Mouse (Mus musculus) neural tube, embryonic 14.5 days (tissue): ENCODE measurements at regions not wholly inside any gene's neighbourhood (a gene's known extent, or its start where the extent isn't known, plus 50 kb on each side); places are given as distances from the start of the nearest gene placed in this dataset.
A peak's percentile ranks its signal among the peaks of the same experiment; 100 is the strongest.

Experiments used
- ATAC-seq: fragments of 200-750 bp; cut with Nextera tagmentation; 2 replicates; pipeline ENCODE4 v1.8.0; 2017; ENCODE audit warnings: low read depth, mild to moderate bottlenecking, moderate TSS enrichment, moderate library complexity
- H3K27ac ChIP-seq: fragments of 300-500 bp; sonication (generic); 2 replicates; pipeline ENCODE4 v1.5.1; 2014; ENCODE audit warnings: low read depth, mild to moderate bottlenecking, control low read depth, low read length, moderate library complexity, mixed read lengths
- H3K27me3 ChIP-seq: fragments of 300-500 bp; sonication (generic); 2 replicates; pipeline ENCODE4 v1.6.1; 2014; ENCODE audit warnings: low read length; ENCODE audit not compliant: control insufficient read depth, insufficient read depth
- H3K36me3 ChIP-seq: fragments of 300-500 bp; sonication (generic); 2 replicates; pipeline ENCODE4 v1.6.1; 2014; ENCODE audit warnings: low read length, mixed read lengths; ENCODE audit not compliant: control insufficient read depth, insufficient read depth
- H3K4me1 ChIP-seq: fragments of 300-500 bp; sonication (generic); 2 replicates; pipeline ENCODE4 v1.6.1; 2014; ENCODE audit warnings: low read length; ENCODE audit not compliant: control insufficient read depth, insufficient read depth
- H3K4me2 ChIP-seq: fragments of 300-500 bp; sonication (generic); 2 replicates; pipeline ENCODE4 v1.6.1; 2014; ENCODE audit warnings: mild to moderate bottlenecking, low read depth, low read length, control low read depth
- H3K4me3 ChIP-seq: fragments of 300-500 bp; sonication (generic); 2 replicates; pipeline ENCODE4 v1.5.1; 2014; ENCODE audit warnings: low read depth, low read length, control low read depth, mixed read lengths
- H3K9ac ChIP-seq: fragments of 300-500 bp; sonication (generic); replicated peaks from 2 replicates; pipeline ENCODE4 v1.6.1; 2014; ENCODE audit warnings: low read depth, mild to moderate bottlenecking, control low read depth, low read length, mixed read lengths
- H3K9me3 ChIP-seq: fragments of 300-500 bp; sonication (generic); 2 replicates; pipeline ENCODE4 v1.6.1; 2016; ENCODE audit warnings: low read length; ENCODE audit not compliant: control insufficient read depth
- WGBS: fragments of 180-500 bp; shearing (Covaris S2); extraction: QIAGEN DNeasy Blood & Tissue Kit; methylation state at CpG from one replicate; pipeline ENCODE4 v1.1.7; 2014; 5-methylcytosine and 5-hydroxymethylcytosine counted together

GRCm38 (mm10) chr2:47750997-47751623 lies 1062.8 kb upstream of the Acvr2a start:
- ATAC-seq = no peak
- Histone ChIP-seq H3K36me3 (no peaks in the 10 kb centered on the region), H3K4me3 (no peak overlapping the region), H3K9me3 (no peaks in the 10 kb centered on the region), H3K4me1 (no peaks in the 10 kb centered on the region), H3K9ac (no peak overlapping the region), H3K27ac (no peak overlapping the region), H3K27me3 (no peaks in the 10 kb centered on the region), H3K4me2 (no peak overlapping the region)
- WGBS = 86% methylated on average over 4 of the region's 4 CpGs

GRCm38 (mm10) chr2:47755716-47756115 lies 1058.2 kb upstream of the Acvr2a start:
- Histone ChIP-seq H3K27me3 (no peaks in the 10 kb centered on the region), H3K4me1 (no peaks in the 10 kb centered on the region), H3K4me2 (no peak overlapping the region), H3K27ac (no peak overlapping the region), H3K9me3 (no peaks in the 10 kb centered on the region), H3K4me3 (no peak overlapping the region), H3K36me3 (no peaks in the 10 kb centered on the region), H3K9ac (no peak overlapping the region)
- no peak for ATAC-seq

- 52% methylated on average over 4 of the region's 4 CpGs for WGBS
- H3K9me3 ChIP-seq = no peaks in the 10 kb centered on the region
Observed at GRCm38 (mm10) chr2:47756248-47756647, 1057.7 kb upstream of the Acvr2a start.

GRCm38 (mm10) chr2:47775766-47776165 lies 1038.1 kb upstream of the Acvr2a start:
- WGBS = 78% methylated on average over 1 of the region's 1 CpGs
- no peak overlapping the region for H3K9ac ChIP-seq
- no peaks in the 10 kb centered on the region for H3K36me3 ChIP-seq
- ATAC-seq = no peak
- no peak overlapping the region for H3K4me3 ChIP-seq
- H3K4me2 ChIP-seq = no peak overlapping the region
- H3K4me1 ChIP-seq = no peaks in the 10 kb centered on the region
- no peaks in the 10 kb centered on the region for H3K9me3 ChIP-seq
- no peaks in the 10 kb centered on the region for H3K27me3 ChIP-seq
- H3K27ac ChIP-seq = no peak overlapping the region

More at GRCm38 (mm10) chr2:47756248-47756647, 1057.7 kb upstream of the Acvr2a start:
- Histone ChIP-seq H3K36me3 (no peaks in the 10 kb centered on the region), H3K4me1 (no peaks in the 10 kb centered on the region), H3K4me2 (no peak overlapping the region), H3K9ac (no peak overlapping the region), H3K27me3 (no peaks in the 10 kb centered on the region), H3K27ac (no peak overlapping the region), H3K4me3 (no peak overlapping the region)
- ATAC-seq = no peak

- Histone ChIP-seq H3K9me3 (no peaks in the 10 kb centered on the region), H3K27me3 (no peaks in the 10 kb centered on the region), H3K27ac (no peak overlapping the region), H3K4me3 (no peak overlapping the region), H3K4me1 (no peaks in the 10 kb centered on the region), H3K9ac (no peak overlapping the region), H3K36me3 (no peaks in the 10 kb centered on the region), H3K4me2 (no peak overlapping the region)
- WGBS = 50% methylated on average over 1 of the region's 1 CpGs
- ATAC-seq = peak; percentile 79; the same call in 1 of the 2 replicates
Observed at GRCm38 (mm10) chr2:47776965-47777364, 1036.9 kb upstream of the Acvr2a start.

- no peak overlapping the region for H3K9ac ChIP-seq
- no peak overlapping the region for H3K4me3 ChIP-seq
- no peaks in the 10 kb centered on the region for H3K36me3 ChIP-seq
- no peak for ATAC-seq
- no peak overlapping the region for H3K27ac ChIP-seq
- 12% methylated on average over 3 of the region's 3 CpGs for WGBS
- H3K9me3 ChIP-seq = no peaks in the 10 kb centered on the region
- H3K4me2 ChIP-seq = no peak overlapping the region
- no peaks in the 10 kb centered on the region for H3K4me1 ChIP-seq
- H3K27me3 ChIP-seq = no peaks in the 10 kb centered on the region
Observed at GRCm38 (mm10) chr2:47785848-47786247, 1028.1 kb upstream of the Acvr2a start.

- ATAC-seq = no peak
- H3K9me3 ChIP-seq = no peaks in the 10 kb centered on the region
- H3K4me3 ChIP-seq = no peak overlapping the region
- no peaks in the 10 kb centered on the region for H3K27me3 ChIP-seq
- no peak overlapping the region for H3K4me2 ChIP-seq
- H3K4me1 ChIP-seq = no peaks in the 10 kb centered on the region
- no peak overlapping the region for H3K9ac ChIP-seq
- H3K36me3 ChIP-seq = no peaks in the 10 kb centered on the region
- 85% methylated on average over 2 of the region's 2 CpGs for WGBS
- H3K27ac ChIP-seq = no peak overlapping the region
Observed at GRCm38 (mm10) chr2:47822746-47823271, 991.1 kb upstream of the Acvr2a start.

GRCm38 (mm10) chr2:47832493-47832892 lies 981.4 kb upstream of the Acvr2a start:
- Histone ChIP-seq H3K4me1 (no peaks in the 10 kb centered on the region; the same call in 1 of the 2 replicates), H3K27ac (no peak overlapping the region)
- 86% methylated on average over 1 of the region's 1 CpGs for WGBS

GRCm38 (mm10) chr2:47833517-47833916 lies 980.4 kb upstream of the Acvr2a start:
- Histone ChIP-seq H3K4me2 (no peak overlapping the region), H3K9ac (no peak overlapping the region), H3K9me3 (no peaks in the 10 kb centered on the region), H3K27me3 (no peaks in the 10 kb centered on the region), H3K36me3 (no peaks in the 10 kb centered on the region), H3K4me3 (no peak overlapping the region), H3K27ac (peak overlapping the region; percentile 66), H3K4me1 (no peaks in the 10 kb centered on the region; the same call in 1 of the 2 replicates)
- 52% methylated on average over 1 of the region's 1 CpGs for WGBS
- peak; percentile 62; the same call in 1 of the 2 replicates for ATAC-seq

More at GRCm38 (mm10) chr2:47832493-47832892, 981.4 kb upstream of the Acvr2a start:
- no peak overlapping the region for H3K4me3 ChIP-seq
- no peak overlapping the region for H3K4me2 ChIP-seq
- H3K36me3 ChIP-seq = no peaks in the 10 kb centered on the region
- no peaks in the 10 kb centered on the region for H3K27me3 ChIP-seq
- no peak overlapping the region for H3K9ac ChIP-seq
- H3K9me3 ChIP-seq = no peaks in the 10 kb centered on the region
- no peak for ATAC-seq
